Mouse (Mus musculus) neural tube, embryonic 10.5 days (tissue): Measurements from ENCODE around the gene Eif2ak4.

ENCODE experiments used
- DNase-seq: peaks from one replicate; pipeline ENCODE4 v3.0.0-alpha.2; 2017; ENCODE audit warnings: low spot score; ENCODE audit errors: extremely low spot score

The Eif2ak4 gene

GRCm38 (mm10) chr2:118405568-118405967 is 17.1 kb downstream of the Eif2ak4 start:
- no peak for DNase-seq

- DNase-seq: no peak
Observed at GRCm38 (mm10) chr2:118406811-118407210, 18.4 kb downstream of the Eif2ak4 start.

- DNase-seq: no peak
Observed at GRCm38 (mm10) chr2:118408336-118408895, 20.0 kb downstream of the Eif2ak4 start.

- no peak for DNase-seq
Observed at GRCm38 (mm10) chr2:118412821-118413220, 24.4 kb downstream of the Eif2ak4 start.

GRCm38 (mm10) chr2:118415601-118416355 is 27.4 kb downstream of the Eif2ak4 start:
- no peak for DNase-seq

GRCm38 (mm10) chr2:118418076-118418475 is 29.7 kb downstream of the Eif2ak4 start:
- no peak for DNase-seq

- DNase-seq: no peak
Observed at GRCm38 (mm10) chr2:118421951-118422350, 33.5 kb downstream of the Eif2ak4 start.

- no peak for DNase-seq
Observed at GRCm38 (mm10) chr2:118422385-118422784, 34.0 kb downstream of the Eif2ak4 start.

GRCm38 (mm10) chr2:118428296-118428695 is 39.9 kb downstream of the Eif2ak4 start:
- no peak for DNase-seq

- DNase-seq: no peak
Observed at GRCm38 (mm10) chr2:118429297-118429696, 40.9 kb downstream of the Eif2ak4 start.

- no peak for DNase-seq
Observed at GRCm38 (mm10) chr2:118430630-118431029, 42.2 kb downstream of the Eif2ak4 start.

GRCm38 (mm10) chr2:118431589-118431988 is 43.2 kb downstream of the Eif2ak4 start:
- DNase-seq: peak; percentile 34

GRCm38 (mm10) chr2:118442172-118442571 is 53.8 kb downstream of the Eif2ak4 start:
- DNase-seq: no peak

- no peak for DNase-seq
Observed at GRCm38 (mm10) chr2:118442723-118443122, 54.3 kb downstream of the Eif2ak4 start.

GRCm38 (mm10) chr2:118445696-118446674 is 57.6 kb downstream of the Eif2ak4 start:
- no peak for DNase-seq

- DNase-seq: no peak
Observed at GRCm38 (mm10) chr2:118448181-118448580, 59.8 kb downstream of the Eif2ak4 start.

- no peak for DNase-seq
Observed at GRCm38 (mm10) chr2:118451056-118451455, 62.6 kb downstream of the Eif2ak4 start.

- no peak for DNase-seq
Observed at GRCm38 (mm10) chr2:118457029-118457428, 68.6 kb downstream of the Eif2ak4 start.

GRCm38 (mm10) chr2:118457463-118458261 is 69.2 kb downstream of the Eif2ak4 start:
- DNase-seq: no peak

GRCm38 (mm10) chr2:118461480-118462165 is 73.2 kb downstream of the Eif2ak4 start:
- no peak for DNase-seq
